In the genomic region with DNA sequence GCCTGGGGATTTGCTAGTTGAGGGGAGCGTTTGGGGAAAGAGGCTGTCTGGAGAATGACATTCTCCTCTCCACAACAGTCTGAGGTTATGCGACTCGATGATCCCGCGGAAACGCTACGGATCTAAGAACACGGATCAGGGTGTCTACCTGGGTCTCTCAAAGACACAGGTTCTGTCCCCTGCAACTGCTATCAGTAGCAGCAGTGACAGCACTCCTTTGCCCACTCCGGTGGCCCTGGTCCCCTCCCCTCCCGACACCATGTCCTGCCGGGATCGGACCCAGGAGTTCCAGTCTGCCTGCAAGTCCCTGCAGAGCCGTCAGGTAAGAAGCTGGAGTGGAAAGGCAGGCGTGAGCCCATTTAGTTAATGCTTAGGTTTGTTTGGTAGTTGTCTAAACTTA, we compare ENCODE assay signal across 9 mouse cellular contexts. TPM values are rescaled to one million over a fixed set of nuclear protein-coding genes. Genes with fewer than 3 reads are reported as not detected.
DNase-seq lines count a peak whose midpoint lies in the region; ATAC-seq and TF ChIP-seq lines count a peak whose summit lies in the region.
"Had no signal": no experiment of that assay in that cellular context is flagged by ENCODE, and none has a peak within 500 bp of the region (broad histone marks: within the 10 kb centered on the region; RNA-seq: fewer than 3 reads in every experiment).

No protein-coding gene starts in this region.

- TF ChIP-seq EP300 in CH12.LX (IDR thresholded peaks at IDR 0.05; ENCODE audit: low read length), result no peak

- TF ChIP-seq RAD21 in CH12.LX (IDR thresholded peaks at IDR 0.05; ENCODE audit: low read depth, low read length), result no peak

- no peaks in the 10 kb centered on the region for H3K9me3 ChIP-seq in heart, embryonic 11.5 days (replicated peaks; ENCODE audit: control insufficient read depth, low read length)
- no peaks in the 10 kb centered on the region for H3K9me3 ChIP-seq in CH12.LX (replicated peaks; ENCODE audit: low read length)
- H3K9me3 ChIP-seq in forebrain, embryonic 11.5 days (ENCODE audit: control insufficient read depth, low read length), result no peaks in the 10 kb centered on the region
- no peaks in the 10 kb centered on the region for H3K9me3 ChIP-seq in liver, embryonic 11.5 days (ENCODE audit: control insufficient read depth, low read length)

- H3K4me2 ChIP-seq in heart, embryonic 11.5 days, result peak overlapping the region; percentile 88
- peak overlapping the region; percentile 72 for H3K4me2 ChIP-seq in CH12.LX (ENCODE audit: insufficient read depth, low read depth, poor library complexity, severe bottlenecking)
- H3K4me2 ChIP-seq in forebrain, embryonic 11.5 days (ENCODE audit: low read depth, low read length, severe bottlenecking), result peak overlapping the region; percentile 79
- peak overlapping the region; percentile 89 for H3K4me2 ChIP-seq in liver, embryonic 11.5 days

- peak overlapping the region; percentile 98 for H3K4me3 ChIP-seq in heart, embryonic 11.5 days (ENCODE audit: low read depth, low read length)
- peak overlapping the region; percentile 75 to 77 (median 77) for H3K4me3 ChIP-seq in CH12.LX (replicated peaks in 1 of 3; ENCODE audit: low read depth in 2 of 3, low read length in 2 of 3, poor library complexity in 1 of 3)
- H3K4me3 ChIP-seq in forebrain, embryonic 11.5 days (ENCODE audit: low read depth, low read length), result peak overlapping the region; percentile 67
- peak overlapping the region; percentile 94 for H3K4me3 ChIP-seq in liver, embryonic 11.5 days (ENCODE audit: low read depth, low read length)

- WGBS in heart, embryonic 11.5 days (ENCODE audit: insufficient replicate concordance), result 12% methylated on average over 14 of the region's 14 CpGs
- WGBS in forebrain, embryonic 11.5 days, result 25% methylated on average over 14 of the region's 14 CpGs
- 13% methylated on average over 14 of the region's 14 CpGs for WGBS in liver, embryonic 11.5 days

- ATAC-seq in heart, embryonic 11.5 days (replicated peaks; ENCODE audit: insufficient number of reproducible peaks, low FRiP score, low TSS enrichment), result no peak
- no peak for ATAC-seq in forebrain, embryonic 11.5 days (replicated peaks; ENCODE audit: low FRiP score)
- no peak for ATAC-seq in liver, embryonic 11.5 days (replicated peaks; ENCODE audit: low FRiP score)

- H3K27ac ChIP-seq in heart, embryonic 11.5 days (ENCODE audit: low read depth, low read length), result peak overlapping the region; percentile 97; the same call in 1 of the 2 replicates
- 0 out of 2 replicates have a peak overlapping the region, but pooled peaks have one; percentile 8 for H3K27ac ChIP-seq in CH12.LX (ENCODE audit: insufficient read depth, low read depth)
- no peak overlapping the region for H3K27ac ChIP-seq in forebrain, embryonic 11.5 days (ENCODE audit: low read depth, low read length)
- peak overlapping the region; percentile 85 for H3K27ac ChIP-seq in liver, embryonic 11.5 days (ENCODE audit: low read depth, low read length)

- in situ Hi-C loops in CH12.LX (cut with MboI; ENCODE audit: low pct_ligation_motif_present, low pct_unique_long_range_greater_than_20kb, low sequenced_read_pairs), result loop anchor here (25.0 kb wide), 1 partner anchor 370 kb away; no protein-coding TSS in a partner anchor

- peak overlapping the region; percentile 91 for H3K9ac ChIP-seq in heart, embryonic 11.5 days (ENCODE audit: low read depth, low read length)
- H3K9ac ChIP-seq in CH12.LX (ENCODE audit: insufficient read depth, low read depth), result peak overlapping the region; percentile 92
- peak overlapping the region; percentile 62 for H3K9ac ChIP-seq in forebrain, embryonic 11.5 days (ENCODE audit: low read length)
- H3K9ac ChIP-seq in liver, embryonic 11.5 days (ENCODE audit: low read depth, low read length), result peak overlapping the region; percentile 95

- TF ChIP-seq POLR2A in CH12.LX (IDR thresholded peaks at IDR 0.05; ENCODE audit: low read depth, low read length), result no peak

- peaks cover 12% of the 10 kb centered on the region for H3K4me1 ChIP-seq in heart, embryonic 11.5 days (ENCODE audit: control insufficient read depth, insufficient read depth, low read length)
- peaks cover 9 to 35% of the 10 kb centered on the region in 2 experiments for H3K4me1 ChIP-seq in CH12.LX (ENCODE audit: control insufficient read depth in 1 of 2, insufficient read depth in 2 of 2)
- peaks cover 12% of the 10 kb centered on the region for H3K4me1 ChIP-seq in forebrain, embryonic 11.5 days (replicated peaks; ENCODE audit: control insufficient read depth, insufficient read depth, low read length)
- peaks cover 14% of the 10 kb centered on the region for H3K4me1 ChIP-seq in liver, embryonic 11.5 days (replicated peaks; ENCODE audit: control insufficient read depth, insufficient read depth, low read length)

- no peak for DNase-seq in heart, postnatal 10 days
- DNase-seq in CH12.LX (ENCODE audit: extremely low read depth), result no peak
- DNase-seq in forebrain, embryonic 11.5 days (ENCODE audit: low spot score), result peak; percentile 55
- DNase-seq in liver, embryonic 11.5 days (ENCODE audit: low spot score), result no peak
- no peak for DNase-seq in right cerebral cortex, postnatal 4 days
- no peak for DNase-seq in urinary bladder, adult 18-20 months (ENCODE audit: low spot score in 2 of 2)
- no peak for DNase-seq in adrenal gland, adult 2 months

- dilution Hi-C loops in CH12.LX (cut with MboI; ENCODE audit: extremely low pct_ligation_motif_present, extremely low pct_unique_long_range_greater_than_20kb, low sequenced_read_pairs), result no loop called here

- intact Hi-C loops in heart, postnatal 10 days (cut with DNase I), result no loop called here

- no peaks in the 10 kb centered on the region for H3K27me3 ChIP-seq in heart, embryonic 11.5 days (ENCODE audit: control insufficient read depth, insufficient read depth, low read length)
- H3K27me3 ChIP-seq in CH12.LX (replicated peaks), result no peaks in the 10 kb centered on the region
- H3K27me3 ChIP-seq in forebrain, embryonic 11.5 days (ENCODE audit: control insufficient read depth, insufficient read depth, low read length), result no peaks in the 10 kb centered on the region
- no peaks in the 10 kb centered on the region for H3K27me3 ChIP-seq in liver, embryonic 11.5 days (replicated peaks; ENCODE audit: control insufficient read depth, insufficient read depth, low read length)

- no peak for TF ChIP-seq CTCF in CH12.LX (conservative IDR thresholded peaks at IDR 0.05 in 1 of 2, IDR thresholded peaks at IDR 0.05 in 1 of 2; ENCODE audit: low read depth in 2 of 2, low read length in 2 of 2)

- peaks cover 31% of the 10 kb centered on the region for H3K79me2 ChIP-seq in CH12.LX (replicated peaks; ENCODE audit: control insufficient read depth, extremely low read depth, insufficient read depth, poor library complexity, severe bottlenecking)

- H3K36me3 ChIP-seq in heart, embryonic 11.5 days (ENCODE audit: control insufficient read depth, insufficient read depth, low read length), result peaks cover 40% of the 10 kb centered on the region
- peaks cover 58 to 83% of the 10 kb centered on the region in 2 experiments for H3K36me3 ChIP-seq in CH12.LX (replicated peaks in 1 of 2; ENCODE audit: control insufficient read depth in 1 of 2, insufficient read depth in 1 of 2, low read length in 1 of 2)
- peaks cover 8% of the 10 kb centered on the region for H3K36me3 ChIP-seq in forebrain, embryonic 11.5 days (ENCODE audit: control insufficient read depth, insufficient read depth, low read length)
- H3K36me3 ChIP-seq in liver, embryonic 11.5 days (ENCODE audit: control insufficient read depth, insufficient read depth, low read length), result peaks cover 42% of the 10 kb centered on the region

RNA-seq across cellular contexts. Expression of a gene that starts 1.0 kb away (rescaled TPM):
- 82.2 and 85.1 TPM in 2 replicates for polyA plus RNA-seq in heart, embryonic 11.5 days (2014; fragmentation: Nextera tagmentation; extraction: Ambion mirVana)
- total RNA-seq in heart, postnatal 10 days (2021), result 10 to 100 TPM; 43.6 to 44.4 TPM
- total RNA-seq in CH12.LX (2012; rRNA removed), result 47.5 and 48.1 TPM in 2 replicates
- 49.1 and 49.7 TPM in 2 replicates for total RNA-seq in CH12.LX (2014; rRNA removed)
- 35.2 and 39.3 TPM in 2 replicates for polyA plus RNA-seq in CH12.LX (2012; ENCODE audit: insufficient read length, low read depth)
- polyA plus RNA-seq in forebrain, embryonic 11.5 days (2014; fragmentation: Nextera tagmentation; extraction: Ambion mirVana), result 88.4 and 93.8 TPM in 2 replicates
- polyA plus RNA-seq in liver, embryonic 11.5 days (2014; fragmentation: Nextera tagmentation; extraction: Ambion mirVana), result 69.5 and 73.1 TPM in 2 replicates
- total RNA-seq in adrenal gland, adult 2 months (2021), result 10 to 100 TPM; 80.4 to 95.4 TPM
- polyA plus RNA-seq in adrenal gland, adult 2 months (2012; rRNA removed), result 67.1 and 73.5 TPM in 2 replicates

RNA-seq across cellular contexts. Expression of a gene that starts 1.7 kb away (rescaled TPM):
- 0.99 and 2.2 TPM in 2 replicates for polyA plus RNA-seq in heart, embryonic 11.5 days (2014; fragmentation: Nextera tagmentation; extraction: Ambion mirVana)
- not detected for total RNA-seq in heart, postnatal 10 days (2021)
- total RNA-seq in CH12.LX (2012; rRNA removed), result 3.8 and 4.8 TPM in 2 replicates
- 1.0 and 2.4 TPM in 2 replicates for total RNA-seq in CH12.LX (2014; rRNA removed)
- polyA plus RNA-seq in CH12.LX (2012; ENCODE audit: insufficient read length, low read depth), result 3.1 and 4.3 TPM in 2 replicates
- 2.3 and 3.1 TPM in 2 replicates for polyA plus RNA-seq in forebrain, embryonic 11.5 days (2014; fragmentation: Nextera tagmentation; extraction: Ambion mirVana)
- polyA plus RNA-seq in liver, embryonic 11.5 days (2014; fragmentation: Nextera tagmentation; extraction: Ambion mirVana), result 1.7 and 2.0 TPM in 2 replicates
- total RNA-seq in adrenal gland, adult 2 months (2021), result under 1 TPM; 0.79 to 0.84 TPM
- not detected in 2 replicates for polyA plus RNA-seq in adrenal gland, adult 2 months (2012; rRNA removed)
- polyA plus RNA-seq: large intestine, adult 2 months had no signal

RNA-seq across cellular contexts. Expression of a gene that starts 6.5 kb away (rescaled TPM):
- polyA plus RNA-seq in heart, embryonic 11.5 days (2014; fragmentation: Nextera tagmentation; extraction: Ambion mirVana), result 56.4 and 58.8 TPM in 2 replicates
- 10 to 100 TPM; 24.9 to 27.2 TPM for total RNA-seq in heart, postnatal 10 days (2021)
- 133 and 179 TPM in 2 replicates for total RNA-seq in CH12.LX (2012; rRNA removed)
- total RNA-seq in CH12.LX (2014; rRNA removed), result 182 and 203 TPM in 2 replicates
- 208 and 235 TPM in 2 replicates for polyA plus RNA-seq in CH12.LX (2012; ENCODE audit: insufficient read length, low read depth)
- 79.5 and 89.2 TPM in 2 replicates for polyA plus RNA-seq in forebrain, embryonic 11.5 days (2014; fragmentation: Nextera tagmentation; extraction: Ambion mirVana)
- polyA plus RNA-seq in liver, embryonic 11.5 days (2014; fragmentation: Nextera tagmentation; extraction: Ambion mirVana), result 142 and 143 TPM in 2 replicates
- total RNA-seq in adrenal gland, adult 2 months (2021), result 10 to 100 TPM; 54.3 to 77.1 TPM
- polyA plus RNA-seq in adrenal gland, adult 2 months (2012; rRNA removed), result 23.4 and 24.0 TPM in 2 replicates

RNA-seq across cellular contexts. Expression of a gene that starts 14.7 kb away (rescaled TPM):
- polyA plus RNA-seq in heart, embryonic 11.5 days (2014; fragmentation: Nextera tagmentation; extraction: Ambion mirVana), result 126 and 138 TPM in 2 replicates
- 10 to 100 TPM; 61.7 to 67.6 TPM for total RNA-seq in heart, postnatal 10 days (2021)
- 66.5 and 83.6 TPM in 2 replicates for total RNA-seq in CH12.LX (2012; rRNA removed)
- 101 and 102 TPM in 2 replicates for total RNA-seq in CH12.LX (2014; rRNA removed)
- polyA plus RNA-seq in CH12.LX (2012; ENCODE audit: insufficient read length, low read depth), result 136 and 160 TPM in 2 replicates
- polyA plus RNA-seq in forebrain, embryonic 11.5 days (2014; fragmentation: Nextera tagmentation; extraction: Ambion mirVana), result 238 and 247 TPM in 2 replicates
- 197 and 198 TPM in 2 replicates for polyA plus RNA-seq in liver, embryonic 11.5 days (2014; fragmentation: Nextera tagmentation; extraction: Ambion mirVana)
- total RNA-seq in adrenal gland, adult 2 months (2021), result 100 to 1,000 TPM; 102 to 165 TPM
- 43.4 and 48.0 TPM in 2 replicates for polyA plus RNA-seq in adrenal gland, adult 2 months (2012; rRNA removed)

RNA-seq across cellular contexts. Expression of a gene that starts 19.0 kb away (rescaled TPM):
- polyA plus RNA-seq in heart, embryonic 11.5 days (2014; fragmentation: Nextera tagmentation; extraction: Ambion mirVana), result 82.6 and 87.8 TPM in 2 replicates
- 10 to 100 TPM; 36.6 to 56.3 TPM for total RNA-seq in heart, postnatal 10 days (2021)
- total RNA-seq in CH12.LX (2012; rRNA removed) (177 and 269 TPM in 2 replicates), CH12.LX (2014; rRNA removed) (251 and 284 TPM in 2 replicates)
- polyA plus RNA-seq in CH12.LX (2012; ENCODE audit: insufficient read length, low read depth), result 432 and 478 TPM in 2 replicates
- polyA plus RNA-seq in forebrain, embryonic 11.5 days (2014; fragmentation: Nextera tagmentation; extraction: Ambion mirVana), result 132 and 143 TPM in 2 replicates
- polyA plus RNA-seq in liver, embryonic 11.5 days (2014; fragmentation: Nextera tagmentation; extraction: Ambion mirVana), result 150 and 159 TPM in 2 replicates
- total RNA-seq in adrenal gland, adult 2 months (2021), result 100 to 1,000 TPM; 202 to 548 TPM
- 162 and 192 TPM in 2 replicates for polyA plus RNA-seq in adrenal gland, adult 2 months (2012; rRNA removed)
